Mouse (Mus musculus): ENCODE data around the gene Anxa4. TPM values are rescaled to one million over a fixed set of nuclear protein-coding genes. Genes with fewer than 3 reads are reported as not detected.

Anxa4 gene
- total RNA-seq, 2 experiments from 2014 or later, result 18.7 to 21.4 TPM

GRCm38 (mm10) chr6:86820690-86821089 lies 27.3 kb upstream of the Anxa4 start:
- DNase-seq, result no peak
- intact Hi-C loops (cut with DNase I), result no loop called here
- H3K27ac ChIP-seq, result no peak overlapping the region
- no peak overlapping the region for H3K4me3 ChIP-seq
- peak; percentile 54 for TF ChIP-seq CTCF (IDR thresholded peaks at IDR 0.05)

- intact Hi-C loops (cut with DNase I), result loop anchor here (5.0 kb wide), 1 partner anchor 32 kb away; no protein-coding TSS in a partner anchor
- TF ChIP-seq CTCF (IDR thresholded peaks at IDR 0.05), result no peak
- H3K4me3 ChIP-seq, result no peak overlapping the region
- no peak for DNase-seq
- no peak overlapping the region for H3K27ac ChIP-seq
These were observed 26.5 kb upstream of the Anxa4 start for GRCm38 (mm10) chr6:86819926-86820325.

- TF ChIP-seq CTCF (IDR thresholded peaks at IDR 0.05), result no peak
- Histone ChIP-seq H3K27ac (no peak overlapping the region), H3K4me3 (no peak overlapping the region)
- intact Hi-C loops (cut with DNase I), result loop anchor here (5.0 kb wide), 1 partner anchor 33 kb away; no protein-coding TSS in a partner anchor
- DNase-seq, result no peak
These were observed 25.5 kb upstream of the Anxa4 start for GRCm38 (mm10) chr6:86818914-86819313.

- peak; percentile 70 for TF ChIP-seq CTCF (IDR thresholded peaks at IDR 0.05)
- Histone ChIP-seq H3K4me3 (no peak overlapping the region), H3K27ac (peak overlapping the region; percentile 0; the same call in 1 of the 2 replicates)
- intact Hi-C loops (cut with DNase I), result loop anchor here (5.0 kb wide), 1 partner anchor 36 kb away; no protein-coding TSS in a partner anchor
- peak; percentile 37 for DNase-seq
These were observed 23.2 kb upstream of the Anxa4 start for GRCm38 (mm10) chr6:86816586-86816985.

GRCm38 (mm10) chr6:86815436-86815835 lies 22.1 kb upstream of the Anxa4 start:
- no peak for DNase-seq
- H3K27ac ChIP-seq, result peak overlapping the region; percentile 13; the same call in 1 of the 2 replicates
- no peak overlapping the region for H3K4me3 ChIP-seq
- intact Hi-C loops (cut with DNase I), result loop anchor here (5.0 kb wide), 1 partner anchor 37 kb away; no protein-coding TSS in a partner anchor
- TF ChIP-seq CTCF (IDR thresholded peaks at IDR 0.05), result no peak

GRCm38 (mm10) chr6:86814926-86815325 lies 21.5 kb upstream of the Anxa4 start:
- no peak for TF ChIP-seq CTCF (IDR thresholded peaks at IDR 0.05)
- intact Hi-C loops (cut with DNase I), result loop anchor here (5.0 kb wide), 2 partner anchors 37 to 187 kb away; no protein-coding TSS in a partner anchor
- Histone ChIP-seq H3K27ac (peak overlapping the region; percentile 13; the same call in 1 of the 2 replicates), H3K4me3 (no peak overlapping the region)
- no peak for DNase-seq

GRCm38 (mm10) chr6:86813341-86813740 lies 20.0 kb upstream of the Anxa4 start:
- Histone ChIP-seq H3K4me3 (no peak overlapping the region), H3K27ac (no peak overlapping the region)
- peak; percentile 65 for DNase-seq
- peak; percentile 82 for TF ChIP-seq CTCF (IDR thresholded peaks at IDR 0.05)
- intact Hi-C loops (cut with DNase I), result loop anchor here (1.0 to 5.0 kb wide), 2 partner anchors 109 to 189 kb away; no protein-coding TSS in a partner anchor

- no peak for DNase-seq
- no peak for TF ChIP-seq CTCF (IDR thresholded peaks at IDR 0.05)
- no peak overlapping the region for H3K4me3 ChIP-seq
- H3K27ac ChIP-seq, result no peak overlapping the region
- intact Hi-C loops (cut with DNase I), result loop anchor here (1.0 to 5.0 kb wide), 2 partner anchors 109 to 189 kb away; no protein-coding TSS in a partner anchor
These were observed 19.5 kb upstream of the Anxa4 start for GRCm38 (mm10) chr6:86812919-86813318.

- intact Hi-C loops (cut with DNase I), result loop anchor here (1.0 kb wide), 1 partner anchor 59 kb away; no protein-coding TSS in a partner anchor
- TF ChIP-seq CTCF (IDR thresholded peaks at IDR 0.05), result peak; percentile 99
- DNase-seq, result peak; percentile 79
These were observed 13.2 kb upstream of the Anxa4 start for GRCm38 (mm10) chr6:86806455-86807086.

GRCm38 (mm10) chr6:86804646-86805045 lies 11.3 kb upstream of the Anxa4 start:
- no peak for TF ChIP-seq CTCF (IDR thresholded peaks at IDR 0.05)
- no peak for DNase-seq
- no peak overlapping the region for H3K4me3 ChIP-seq
- H3K27ac ChIP-seq, result no peak overlapping the region
- intact Hi-C loops (cut with DNase I), result no loop called here

More at GRCm38 (mm10) chr6:86806455-86807086, 13.2 kb upstream of the Anxa4 start:
- Histone ChIP-seq H3K4me3 (no peak overlapping the region), H3K27ac (no peak overlapping the region)

GRCm38 (mm10) chr6:86801431-86801830 lies 8.0 kb upstream of the Anxa4 start:
- intact Hi-C loops (cut with DNase I), result no loop called here
- no peak overlapping the region for H3K4me3 ChIP-seq
- no peak for DNase-seq
- no peak for TF ChIP-seq CTCF (IDR thresholded peaks at IDR 0.05)
- H3K27ac ChIP-seq, result no peak overlapping the region

GRCm38 (mm10) chr6:86800467-86800866 lies 7.1 kb upstream of the Anxa4 start:
- H3K4me3 ChIP-seq, result no peak overlapping the region
- H3K27ac ChIP-seq, result no peak overlapping the region
- TF ChIP-seq CTCF (IDR thresholded peaks at IDR 0.05), result no peak
- no peak for DNase-seq
- intact Hi-C loops (cut with DNase I), result no loop called here

- Histone ChIP-seq H3K4me3 (no peak overlapping the region), H3K27ac (no peak overlapping the region)
- DNase-seq, result no peak
- intact Hi-C loops (cut with DNase I), result no loop called here
- TF ChIP-seq CTCF (IDR thresholded peaks at IDR 0.05), result no peak
These were observed 4.1 kb upstream of the Anxa4 start for GRCm38 (mm10) chr6:86797455-86797854.
